In genomic region chr10:67766099-67766498, GRCm38 (mm10) we compare ENCODE assay signal across 8 mouse cellular contexts.
DNase-seq lines count a peak whose midpoint lies in the region; ATAC-seq and TF ChIP-seq lines count a peak whose summit lies in the region.

No protein-coding gene starts in this region.

- H3K36me3 ChIP-seq in midbrain, embryonic 11.5 days (ENCODE audit: control insufficient read depth, insufficient read depth, low read length), result no peaks in the 10 kb centered on the region
- no peaks in the 10 kb centered on the region for H3K36me3 ChIP-seq in midbrain, embryonic 15.5 days (replicated peaks)

- ATAC-seq in midbrain, embryonic 11.5 days (ENCODE audit: low FRiP score), result no peak
- no peak for ATAC-seq in midbrain, embryonic 15.5 days (replicated peaks)
- peak; percentile 57 for ATAC-seq in activated CD4-positive, CD25-positive, alpha-beta regulatory T cell, adult 4 months

- no peaks in the 10 kb centered on the region for H3K27me3 ChIP-seq in midbrain, embryonic 11.5 days (ENCODE audit: control insufficient read depth, insufficient read depth, low read length)
- H3K27me3 ChIP-seq in midbrain, embryonic 15.5 days (replicated peaks), result no peaks in the 10 kb centered on the region

- DNase-seq in midbrain, embryonic 11.5 days (ENCODE audit: low spot score, missing footprints), result peak; percentile 86
- DNase-seq in hindlimb bud, embryonic 11.5 days (ENCODE audit: extremely low spot score, low read depth, low spot score), result peak; percentile 26
- peak; percentile 25 for DNase-seq in lung, adult 2 months
- peak; percentile 41 for DNase-seq in right cerebral cortex, postnatal 4 days
- no peak for DNase-seq in yolk sac, embryonic 10.5 days (ENCODE audit: low spot score)

- H3K4me3 ChIP-seq in midbrain, embryonic 11.5 days (ENCODE audit: low read depth, low read length), result no peak overlapping the region
- H3K4me3 ChIP-seq in midbrain, embryonic 15.5 days, result no peak overlapping the region
- no peak overlapping the region for H3K4me3 ChIP-seq in cortical plate, adult 2 months (ENCODE audit: insufficient read depth, low read length)
- no peak overlapping the region for H3K4me3 ChIP-seq in lung, adult 2 months (replicated peaks; ENCODE audit: extremely low read depth, low read depth, low read length)

- no peak overlapping the region for H3K27ac ChIP-seq in midbrain, embryonic 11.5 days (ENCODE audit: low read depth, low read length)
- no peak overlapping the region for H3K27ac ChIP-seq in midbrain, embryonic 15.5 days
- H3K27ac ChIP-seq in cortical plate, adult 2 months (ENCODE audit: insufficient read depth, low read length), result no peak overlapping the region

- H3K9ac ChIP-seq in midbrain, embryonic 11.5 days (ENCODE audit: low read length), result no peak overlapping the region
- H3K9ac ChIP-seq in midbrain, embryonic 15.5 days, result no peak overlapping the region

- H3K4me1 ChIP-seq in midbrain, embryonic 11.5 days (ENCODE audit: control insufficient read depth, insufficient read depth, low read length), result no peaks in the 10 kb centered on the region
- no peaks in the 10 kb centered on the region for H3K4me1 ChIP-seq in midbrain, embryonic 15.5 days
- no peaks in the 10 kb centered on the region for H3K4me1 ChIP-seq in cortical plate, adult 2 months (ENCODE audit: control insufficient read depth, insufficient read depth, low read length)
- H3K4me1 ChIP-seq in lung, adult 2 months (ENCODE audit: control insufficient read depth, insufficient read depth, low read length), result no peaks in the 10 kb centered on the region

- no peaks in the 10 kb centered on the region for H3K9me3 ChIP-seq in midbrain, embryonic 11.5 days (ENCODE audit: control insufficient read depth, low read length)
- no peaks in the 10 kb centered on the region for H3K9me3 ChIP-seq in midbrain, embryonic 15.5 days

- WGBS in midbrain, embryonic 11.5 days, result 40% methylated on average over 13 of the region's 13 CpGs
- 45% methylated on average over 13 of the region's 13 CpGs for WGBS in midbrain, embryonic 15.5 days
- WGBS in lung, adult 2 months, result 35% methylated on average over 13 of the region's 13 CpGs

- TF ChIP-seq POLR2A in cortical plate, adult 2 months (IDR thresholded peaks at IDR 0.05; ENCODE audit: extremely low read depth, insufficient read depth, low read length), result no peak
- TF ChIP-seq POLR2A in lung, adult 2 months (IDR thresholded peaks at IDR 0.05; ENCODE audit: borderline replicate concordance, extremely low read depth, low read depth, low read length), result no peak

- peak; percentile 81 for TF ChIP-seq CTCF in cortical plate, adult 2 months (IDR thresholded peaks at IDR 0.05; ENCODE audit: extremely low read depth, insufficient read depth, low read length)
- peak; percentile 82 for TF ChIP-seq CTCF in lung, adult 2 months (IDR thresholded peaks at IDR 0.05; ENCODE audit: insufficient read depth, low read length)

- no peak overlapping the region for H3K4me2 ChIP-seq in midbrain, embryonic 11.5 days
- no peak overlapping the region for H3K4me2 ChIP-seq in midbrain, embryonic 15.5 days
